8 mouse cellular contexts compared by ENCODE assay signal in the genomic region with DNA sequence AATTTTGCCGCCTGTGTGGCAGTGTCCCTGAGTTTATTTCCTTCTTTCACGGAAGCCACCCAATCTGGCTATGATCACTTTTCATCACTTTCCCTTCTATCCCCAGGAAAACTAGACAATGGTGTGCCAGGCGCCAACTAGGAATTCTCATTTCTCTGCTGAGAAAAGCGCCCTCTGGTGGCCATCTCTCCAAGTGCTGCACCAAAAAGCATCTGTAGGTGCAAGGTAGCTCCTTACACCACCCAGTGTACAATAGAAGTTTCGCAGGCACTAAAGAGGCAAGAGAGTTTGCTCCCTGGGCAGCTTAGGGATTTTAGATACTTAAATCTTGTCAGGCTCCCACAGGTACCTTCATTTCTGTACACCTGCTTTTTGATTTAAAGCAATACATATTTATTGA. TPM values are rescaled to one million over a fixed set of nuclear protein-coding genes. Genes with fewer than 3 reads are reported as not detected.
DNase-seq lines count a peak whose midpoint lies in the region; ATAC-seq and TF ChIP-seq lines count a peak whose summit lies in the region.

No protein-coding gene starts in this region.

- 0 out of 2 replicates have a peak, but pooled peaks have one; percentile 5 for ATAC-seq in kidney, postnatal 0 days (replicated peaks; ENCODE audit: low FRiP score, low read depth)
- peak; percentile 48; the same call in 1 of the 2 replicates for ATAC-seq in liver, embryonic 11.5 days (replicated peaks; ENCODE audit: low FRiP score)
- peak; percentile 17; the same call in 1 of the 2 replicates for ATAC-seq in neural tube, embryonic 13.5 days (ENCODE audit: low read depth)

- no peak overlapping the region for H3K4me2 ChIP-seq in kidney, postnatal 0 days (ENCODE audit: low read length)
- no peak overlapping the region for H3K4me2 ChIP-seq in liver, embryonic 11.5 days
- no peak overlapping the region for H3K4me2 ChIP-seq in neural tube, embryonic 13.5 days

- no peak overlapping the region for H3K4me3 ChIP-seq in kidney, postnatal 0 days (replicated peaks; ENCODE audit: low read depth, low read length)
- no peak overlapping the region for H3K4me3 ChIP-seq in liver, embryonic 11.5 days (ENCODE audit: low read depth, low read length)
- no peak overlapping the region for H3K4me3 ChIP-seq in neural tube, embryonic 13.5 days
- H3K4me3 ChIP-seq in testis, adult 2 months (ENCODE audit: control insufficient read depth, low read depth, low read length) = no peak overlapping the region

- no peaks in the 10 kb centered on the region for H3K27me3 ChIP-seq in kidney, postnatal 0 days (ENCODE audit: insufficient read depth, low read length)
- peaks cover 3% of the 10 kb centered on the region; the same call in 1 of the 2 replicates for H3K27me3 ChIP-seq in liver, embryonic 11.5 days (replicated peaks; ENCODE audit: control insufficient read depth, insufficient read depth, low read length)
- H3K27me3 ChIP-seq in neural tube, embryonic 13.5 days = peaks cover 2% of the 10 kb centered on the region; the same call in 1 of the 2 replicates
- no peaks in the 10 kb centered on the region for H3K27me3 ChIP-seq in testis, adult 2 months (ENCODE audit: control insufficient read depth, insufficient read depth, low read length)

- TF ChIP-seq CTCF in kidney, postnatal 0 days (IDR thresholded peaks at IDR 0.05; ENCODE audit: low read depth) = peak; percentile 100
- TF ChIP-seq CTCF in testis, adult 2 months (IDR thresholded peaks at IDR 0.05; ENCODE audit: control insufficient read depth, insufficient read depth, insufficient replicate concordance, low read depth, low read length) = peak; percentile 67; the same call in 1 of the 2 replicates

- no peaks in the 10 kb centered on the region for H3K9me3 ChIP-seq in kidney, postnatal 0 days (replicated peaks; ENCODE audit: low read length)
- H3K9me3 ChIP-seq in liver, embryonic 11.5 days (ENCODE audit: control insufficient read depth, low read length) = no peaks in the 10 kb centered on the region
- H3K9me3 ChIP-seq in neural tube, embryonic 13.5 days = no peaks in the 10 kb centered on the region

- peak overlapping the region; percentile 27; the same call in 1 of the 2 replicates for H3K27ac ChIP-seq in kidney, postnatal 0 days
- no peak overlapping the region for H3K27ac ChIP-seq in liver, embryonic 11.5 days (ENCODE audit: low read depth, low read length)
- 0 out of 2 replicates have a peak overlapping the region, but pooled peaks have one; percentile 49 for H3K27ac ChIP-seq in neural tube, embryonic 13.5 days (replicated peaks)
- H3K27ac ChIP-seq in testis, adult 2 months (ENCODE audit: control insufficient read depth, insufficient read depth, low read depth, low read length) = no peak overlapping the region

- 5% methylated on average over 5 of the region's 5 CpGs for WGBS in kidney, postnatal 0 days
- WGBS in liver, embryonic 11.5 days = 19% methylated on average over 5 of the region's 5 CpGs
- WGBS in neural tube, embryonic 13.5 days = 9% methylated on average over 5 of the region's 5 CpGs

- DNase-seq in A20 (ENCODE audit: low read depth, low spot score) = peak; percentile 79
- peak; percentile 79 for DNase-seq in adrenal gland, adult 8-10 months
- DNase-seq in embryo, embryonic 11.5 days (ENCODE audit: low read depth, low spot score) = peak; percentile 85
- peak; percentile 78 to 90 for DNase-seq in gastrocnemius, postnatal 4 days (ENCODE audit: low spot score in 2 of 2)
- DNase-seq in kidney, postnatal 0 days (ENCODE audit: low spot score) = peak; percentile 95
- peak; percentile 76 for DNase-seq in liver, embryonic 11.5 days (ENCODE audit: low spot score)

- H3K36me3 ChIP-seq in kidney, postnatal 0 days (ENCODE audit: insufficient read depth, low read length) = peaks cover 30% of the 10 kb centered on the region; the same call in 1 of the 2 replicates
- peaks cover 10% of the 10 kb centered on the region for H3K36me3 ChIP-seq in liver, embryonic 11.5 days (ENCODE audit: control insufficient read depth, insufficient read depth, low read length)
- peaks cover 20% of the 10 kb centered on the region for H3K36me3 ChIP-seq in neural tube, embryonic 13.5 days
- no peaks in the 10 kb centered on the region for H3K36me3 ChIP-seq in testis, adult 2 months (ENCODE audit: control insufficient read depth, insufficient read depth, low read length)

- no peak overlapping the region for H3K9ac ChIP-seq in kidney, postnatal 0 days (ENCODE audit: low read depth, low read length)
- no peak overlapping the region for H3K9ac ChIP-seq in liver, embryonic 11.5 days (ENCODE audit: low read depth, low read length)
- H3K9ac ChIP-seq in neural tube, embryonic 13.5 days = no peak overlapping the region

- H3K4me1 ChIP-seq in kidney, postnatal 0 days (replicated peaks; ENCODE audit: insufficient read depth, low read length) = peaks cover 12% of the 10 kb centered on the region
- peaks cover 5% of the 10 kb centered on the region for H3K4me1 ChIP-seq in liver, embryonic 11.5 days (replicated peaks; ENCODE audit: control insufficient read depth, insufficient read depth, low read length)
- H3K4me1 ChIP-seq in neural tube, embryonic 13.5 days (replicated peaks) = peaks cover 34% of the 10 kb centered on the region
- H3K4me1 ChIP-seq in testis, adult 2 months (ENCODE audit: control insufficient read depth, insufficient read depth, low read length) = peaks cover 11% of the 10 kb centered on the region

- TF ChIP-seq POLR2A in testis, adult 2 months (IDR thresholded peaks at IDR 0.05; ENCODE audit: control insufficient read depth, low read depth, low read length) = no peak

RNA-seq across cellular contexts. Expression of a gene that starts 9.5 kb away (rescaled TPM):
- total RNA-seq in adrenal gland, adult 8-10 months (2022) = 10 to 100 TPM in 3 of 4 experiments, 1 to 10 TPM in 1; 9.5 to 23.2 (median 15.7) TPM
- total RNA-seq in gastrocnemius, postnatal 4 days (2021) = 10 to 100 TPM; 11.7 to 12.1 TPM
- 12.9 and 15.0 TPM in 2 replicates for polyA plus RNA-seq in kidney, postnatal 0 days (2015; fragmentation: Nextera tagmentation; extraction: Ambion mirVana)
- 11.1 and 13.1 TPM in 2 replicates for polyA plus RNA-seq in liver, embryonic 11.5 days (2014; fragmentation: Nextera tagmentation; extraction: Ambion mirVana)
- polyA plus RNA-seq in neural tube, embryonic 13.5 days (2015; fragmentation: Nextera tagmentation; extraction: Ambion mirVana) = 14.1 and 16.9 TPM in 2 replicates
- 7.5 and 8.9 TPM in 2 replicates for polyA plus RNA-seq in testis, adult 2 months (2012; rRNA removed)

RNA-seq across cellular contexts. Expression of a gene that starts 10.6 kb away (rescaled TPM):
- 100 to 1,000 TPM; 137 to 192 (median 168) TPM for total RNA-seq in adrenal gland, adult 8-10 months (2022)
- total RNA-seq in gastrocnemius, postnatal 4 days (2021) = 100 to 1,000 TPM; 218 to 231 TPM
- polyA plus RNA-seq in kidney, postnatal 0 days (2015; fragmentation: Nextera tagmentation; extraction: Ambion mirVana) = 272 and 276 TPM in 2 replicates
- 128 and 140 TPM in 2 replicates for polyA plus RNA-seq in liver, embryonic 11.5 days (2014; fragmentation: Nextera tagmentation; extraction: Ambion mirVana)
- 299 and 314 TPM in 2 replicates for polyA plus RNA-seq in neural tube, embryonic 13.5 days (2015; fragmentation: Nextera tagmentation; extraction: Ambion mirVana)
- 97.9 and 108 TPM in 2 replicates for polyA plus RNA-seq in testis, adult 2 months (2012; rRNA removed)

RNA-seq across cellular contexts. Expression of a gene that starts 12.4 kb away (rescaled TPM):
- 100 to 1,000 TPM; 313 to 472 (median 396) TPM for total RNA-seq in adrenal gland, adult 8-10 months (2022)
- 100 to 1,000 TPM; 311 to 352 TPM for total RNA-seq in gastrocnemius, postnatal 4 days (2021)
- polyA plus RNA-seq in kidney, postnatal 0 days (2015; fragmentation: Nextera tagmentation; extraction: Ambion mirVana) = 1,350 and 1,394 TPM in 2 replicates
- 193 and 198 TPM in 2 replicates for polyA plus RNA-seq in liver, embryonic 11.5 days (2014; fragmentation: Nextera tagmentation; extraction: Ambion mirVana)
- 228 and 241 TPM in 2 replicates for polyA plus RNA-seq in neural tube, embryonic 13.5 days (2015; fragmentation: Nextera tagmentation; extraction: Ambion mirVana)
- 28.8 and 30.9 TPM in 2 replicates for polyA plus RNA-seq in testis, adult 2 months (2012; rRNA removed)

RNA-seq across cellular contexts. Expression of a gene that starts 20.4 kb away (rescaled TPM):
- total RNA-seq in adrenal gland, adult 8-10 months (2022) = 10 to 100 TPM in 2 of 4 experiments, 1 to 10 TPM in 2; 9.6 to 27.4 (median 11.8) TPM
- 100 to 1,000 TPM; 148 to 157 TPM for total RNA-seq in gastrocnemius, postnatal 4 days (2021)
- 3.8 TPM in 2 replicates for polyA plus RNA-seq in kidney, postnatal 0 days (2015; fragmentation: Nextera tagmentation; extraction: Ambion mirVana)
- polyA plus RNA-seq in liver, embryonic 11.5 days (2014; fragmentation: Nextera tagmentation; extraction: Ambion mirVana) = 0.14 and 0.21 TPM in 2 replicates
- polyA plus RNA-seq in neural tube, embryonic 13.5 days (2015; fragmentation: Nextera tagmentation; extraction: Ambion mirVana) = 12.1 and 15.5 TPM in 2 replicates
- 19.0 and 19.1 TPM in 2 replicates for polyA plus RNA-seq in testis, adult 2 months (2012; rRNA removed)

RNA-seq across cellular contexts. Expression of a gene that starts 21.7 kb away (rescaled TPM):
- 1 to 10 TPM; 2.0 to 2.9 (median 2.3) TPM for total RNA-seq in adrenal gland, adult 8-10 months (2022)
- total RNA-seq in gastrocnemius, postnatal 4 days (2021) = 1 to 10 TPM; 7.5 to 8.3 TPM
- polyA plus RNA-seq in kidney, postnatal 0 days (2015; fragmentation: Nextera tagmentation; extraction: Ambion mirVana) = 7.7 and 8.2 TPM in 2 replicates
- polyA plus RNA-seq in liver, embryonic 11.5 days (2014; fragmentation: Nextera tagmentation; extraction: Ambion mirVana) = 3.3 and 3.5 TPM in 2 replicates
- 11.8 and 13.5 TPM in 2 replicates for polyA plus RNA-seq in neural tube, embryonic 13.5 days (2015; fragmentation: Nextera tagmentation; extraction: Ambion mirVana)
- polyA plus RNA-seq in testis, adult 2 months (2012; rRNA removed) = 0.82 and 0.93 TPM in 2 replicates

Comparison
In these comparisons a context has a peak if more than half of its experiments do, and no peak if none do; other contexts are left out.
1. H3K27ac ChIP-seq: peak in kidney, postnatal 0 days (single experiment) and neural tube, embryonic 13.5 days (single experiment); none in liver, embryonic 11.5 days (single experiment) and testis, adult 2 months (single experiment).
2. Peak in every context shown above with its lines, with median percentiles within 50 percentile points of each other: DNase-seq and ATAC-seq.